Mouse (Mus musculus) thymus, adult 2 months (tissue): ENCODE measurements around the gene Gm20521.

Experiments
- CTCF ChIP-seq: fragments of 200-500 bp; IDR thresholded peaks from 2 replicates; pipeline ENCODE4 v1.5.1; 2012; ENCODE audit warnings: mild to moderate bottlenecking, control low read depth, low read length, moderate library complexity, borderline replicate concordance; ENCODE audit not compliant: control insufficient read depth, poor library complexity, insufficient read depth; ENCODE audit errors: extremely low read depth
- POLR2A ChIP-seq: fragments of 200-500 bp; IDR thresholded peaks from 2 replicates; pipeline ENCODE4 v1.6.1; 2012; ENCODE audit warnings: mild to moderate bottlenecking, low read length, control low read depth, moderate library complexity; ENCODE audit not compliant: control insufficient read depth, poor library complexity, insufficient read depth; ENCODE audit errors: extremely low read depth

DNA sequence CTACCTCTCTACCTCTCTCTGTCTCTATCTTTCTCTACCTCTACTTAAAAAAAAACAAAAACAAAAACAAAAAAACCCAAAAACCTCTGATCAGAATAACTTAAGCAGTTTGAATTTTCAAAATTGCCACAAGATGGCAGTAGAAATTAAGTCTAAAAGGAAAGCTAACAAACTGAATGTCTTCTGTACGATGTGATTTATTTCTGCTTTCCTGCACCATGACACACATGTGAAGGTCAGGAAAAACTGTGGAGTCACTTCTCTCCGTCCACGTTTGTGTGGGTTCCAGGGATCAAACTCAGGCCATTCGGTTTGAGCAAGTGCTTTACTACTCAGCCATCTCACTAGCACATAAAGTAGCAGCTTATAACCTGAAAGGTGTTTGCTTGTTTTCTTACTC lies 39.8 kb upstream of the Gm20521 start:
- TF ChIP-seq POLR2A (no peak), CTCF (no peak)
